Mouse (Mus musculus) ES-E14 (cell line): ENCODE measurements around the gene Aaas. TPM values are rescaled to one million over a fixed set of nuclear protein-coding genes. Genes with fewer than 3 reads are reported as not detected.

Experiments used
- DNase-seq: peaks from one replicate; pipeline ENCODE4 v3.0.0-alpha.2; 2013; ENCODE audit warnings: low read depth, low spot score
- H3K27ac ChIP-seq: 2 replicates; pipeline ENCODE4 v1.5.1; 2012; ENCODE audit warnings: low read depth, mild to moderate bottlenecking, low read length, moderate library complexity, mixed read lengths; ENCODE audit not compliant: poor library complexity, insufficient read depth, severe bottlenecking
- H3K36me3 ChIP-seq: 2 replicates; pipeline ENCODE4 v1.6.1; 2012; ENCODE audit warnings: mild to moderate bottlenecking, low read length, moderate library complexity, mixed read lengths; ENCODE audit not compliant: control insufficient read depth, poor library complexity, insufficient read depth, severe bottlenecking
- H3K4me1 ChIP-seq, 2 experiments: fragments of 150-350 bp in 1 of 2; sonication (generic) in 1 of 2; 2 replicates each; pipeline ENCODE4 v1.6.1; 2012; ENCODE audit warnings: low read length in 2 of 2, mild to moderate bottlenecking in 1 of 2, mixed read lengths in 1 of 2; ENCODE audit not compliant: control insufficient read depth in 2 of 2, insufficient read depth in 2 of 2, poor library complexity in 1 of 2
- H3K4me3 ChIP-seq, 2 experiments: fragments of 150-350 bp in 1 of 2; sonication (generic) in 1 of 2; 2 replicates each; pipeline ENCODE4 v1.5.1; 2012; ENCODE audit warnings: low read length in 2 of 2, low read depth in 1 of 2, mild to moderate bottlenecking in 1 of 2, mixed read lengths in 1 of 2; ENCODE audit not compliant: insufficient read depth in 1 of 2, poor library complexity in 1 of 2, severe bottlenecking in 1 of 2
- H3K9ac ChIP-seq: 2 replicates; pipeline ENCODE4 v1.6.1; 2012; ENCODE audit warnings: low read depth, mild to moderate bottlenecking, low read length, mixed read lengths; ENCODE audit not compliant: poor library complexity, insufficient read depth, severe bottlenecking
- H3K9me3 ChIP-seq: fragments of 150-350 bp; sonication (generic); 2 replicates; pipeline ENCODE4 v1.6.1; 2012; ENCODE audit warnings: low read depth, mild to moderate bottlenecking, low read length; ENCODE audit not compliant: control insufficient read depth, insufficient read depth
- CHD2 ChIP-seq: IDR thresholded peaks from 2 replicates; pipeline ENCODE4 v1.6.1; 2014; ENCODE audit warnings: mild to moderate bottlenecking, low read depth, low read length, inconsistent platforms
- HCFC1 ChIP-seq: IDR thresholded peaks from 2 replicates; pipeline ENCODE4 v1.6.1; 2012; ENCODE audit warnings: low read length, inconsistent platforms, borderline replicate concordance; ENCODE audit not compliant: insufficient read depth
- MAFK ChIP-seq: IDR thresholded peaks from 2 replicates; pipeline ENCODE4 v1.6.1; 2014; ENCODE audit warnings: mild to moderate bottlenecking, low read depth, low read length, inconsistent platforms; ENCODE audit not compliant: insufficient read depth
- ZC3H11A ChIP-seq: IDR thresholded peaks from 2 replicates; pipeline ENCODE4 v1.6.1; 2012; ENCODE audit warnings: low read depth, mild to moderate bottlenecking, inconsistent platforms, low read length, borderline replicate concordance
- ZNF384 ChIP-seq: IDR thresholded peaks from 2 replicates; pipeline ENCODE4 v1.6.1; 2012; ENCODE audit warnings: low read depth, low read length, inconsistent platforms
- in situ Hi-C, 2 experiments: fragments of 600-800 bp; cut with MboI; formaldehyde crosslinking; loops; one replicate each; pipeline ENCODE4 v1.15.1; 2025; ENCODE audit warnings: low sequenced_read_pairs in 2 of 2, inconsistent platforms in 1 of 2; ENCODE audit not compliant: unreplicated experiment in 2 of 2
- total RNA-seq: library from RNA; depleted of rRNA; stranded (reverse); fragments of 300-350 nt; gene quantifications from 2 replicates; pipeline ENCODE4 v1.2.3, GENCODE M21; 2012

The Aaas gene
- total RNA-seq, 1 experiment: 86.0 TPM

DNA sequence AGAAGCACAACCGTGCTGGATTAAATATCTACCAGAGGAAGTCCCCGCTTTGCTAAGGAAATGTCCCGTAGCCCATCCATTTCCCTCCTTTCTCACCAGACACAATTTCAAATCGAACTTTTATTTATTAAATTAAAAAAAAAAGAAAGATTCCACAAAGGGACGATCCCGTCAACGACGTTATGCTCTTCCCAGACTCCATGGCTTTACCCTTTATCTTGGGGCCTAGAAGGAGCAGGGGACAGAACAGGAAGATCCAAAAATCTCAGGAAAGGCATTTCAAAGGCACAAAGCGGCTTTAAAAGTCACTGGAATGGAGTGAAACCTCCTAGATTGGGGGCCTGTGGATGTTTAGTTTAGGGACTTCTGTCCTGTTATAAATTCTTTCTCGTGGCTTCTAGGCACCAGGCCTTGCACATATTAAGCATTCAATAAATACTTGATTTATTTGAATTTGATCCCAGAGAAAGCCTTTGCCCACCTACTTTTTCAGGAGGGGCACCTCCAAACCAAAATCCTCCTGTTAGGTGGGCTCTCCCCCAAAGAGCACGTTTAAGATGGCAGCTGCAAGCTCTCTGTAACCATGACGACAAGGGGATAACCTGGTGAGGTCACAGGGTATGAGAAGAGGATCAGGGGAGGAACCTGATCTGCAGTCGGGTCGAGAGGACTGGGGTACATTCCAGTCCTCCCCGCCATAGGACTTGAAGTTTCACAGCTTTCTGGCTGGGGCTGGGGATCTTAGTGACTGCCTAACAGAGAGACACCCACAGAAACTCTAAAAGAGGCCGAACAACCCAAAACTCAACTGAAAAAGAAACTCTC is 6.1 kb upstream of the Aaas start:
- peaks cover 1 to 7% of the 10 kb centered on the region in 2 experiments; a peak in 1 of 4 replicates for H3K4me1 ChIP-seq
- in situ Hi-C loops: no loop called here

GRCm38 (mm10) chr15:102355871-102356441 is 5.4 kb upstream of the Aaas start:
- H3K4me1 ChIP-seq: peaks cover 1 to 7% of the 10 kb centered on the region in 2 experiments; a peak in 1 of 4 replicates
- no peaks in the 10 kb centered on the region for H3K36me3 ChIP-seq
- no peaks in the 10 kb centered on the region for H3K9me3 ChIP-seq
- no peak for DNase-seq
- no peak for TF ChIP-seq HCFC1
- TF ChIP-seq CHD2: no peak
- TF ChIP-seq MAFK: no peak
- TF ChIP-seq ZNF384: no peak
- no peak for TF ChIP-seq ZC3H11A
- peak overlapping the region; percentile 70 to 85 for H3K4me3 ChIP-seq
- no peak overlapping the region; the same call in 1 of the 2 replicates for H3K27ac ChIP-seq
- peak overlapping the region; percentile 79 for H3K9ac ChIP-seq
- in situ Hi-C loops: no loop called here

More for the DNA sequence above, 6.1 kb upstream of the Aaas start:
- H3K27ac ChIP-seq: no peak overlapping the region
- H3K9ac ChIP-seq: peak overlapping the region; percentile 79; the same call in 1 of the 2 replicates
- no peaks in the 10 kb centered on the region for H3K36me3 ChIP-seq
- peak overlapping the region; percentile 70 to 85 for H3K4me3 ChIP-seq
- no peak for DNase-seq
- TF ChIP-seq MAFK (no peak), ZNF384 (no peak), CHD2 (no peak), HCFC1 (no peak), ZC3H11A (no peak)
- no peaks in the 10 kb centered on the region for H3K9me3 ChIP-seq

DNA sequence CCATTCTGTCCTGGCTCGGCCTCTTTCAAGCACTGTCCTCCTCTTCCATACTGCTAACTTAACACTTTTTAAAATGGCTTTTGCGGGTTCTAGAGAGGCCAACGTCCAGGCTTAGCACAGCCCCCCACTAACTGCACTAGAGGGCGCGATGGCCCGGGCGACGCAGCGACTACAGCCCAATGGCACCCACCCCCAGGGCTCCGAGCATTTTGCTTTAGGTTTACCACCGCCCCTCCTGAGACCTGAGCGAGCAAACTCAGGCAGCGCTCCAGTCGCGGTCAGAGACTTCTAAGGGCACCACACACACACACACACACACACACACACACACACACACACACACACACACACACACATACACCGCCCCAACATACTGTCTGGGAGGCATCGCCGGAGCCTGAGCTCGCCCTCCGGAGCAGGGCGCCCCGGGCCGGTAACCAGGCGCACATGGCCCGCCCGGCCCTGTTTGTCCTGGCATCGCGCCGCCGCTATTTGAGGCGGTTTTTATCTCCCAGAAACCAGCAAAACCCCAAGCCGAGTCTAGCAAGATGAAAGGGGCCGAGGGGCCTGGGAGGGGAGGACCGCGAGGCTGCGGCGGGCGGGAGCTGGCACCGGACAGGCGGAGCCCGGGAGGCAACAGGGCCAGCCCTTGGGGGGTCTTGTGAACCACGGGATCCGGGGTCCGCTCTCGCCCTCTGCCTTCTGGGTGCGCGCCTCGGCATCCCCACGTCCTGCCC is 4.7 kb upstream of the Aaas start:
- in situ Hi-C loops: no loop called here

DNA sequence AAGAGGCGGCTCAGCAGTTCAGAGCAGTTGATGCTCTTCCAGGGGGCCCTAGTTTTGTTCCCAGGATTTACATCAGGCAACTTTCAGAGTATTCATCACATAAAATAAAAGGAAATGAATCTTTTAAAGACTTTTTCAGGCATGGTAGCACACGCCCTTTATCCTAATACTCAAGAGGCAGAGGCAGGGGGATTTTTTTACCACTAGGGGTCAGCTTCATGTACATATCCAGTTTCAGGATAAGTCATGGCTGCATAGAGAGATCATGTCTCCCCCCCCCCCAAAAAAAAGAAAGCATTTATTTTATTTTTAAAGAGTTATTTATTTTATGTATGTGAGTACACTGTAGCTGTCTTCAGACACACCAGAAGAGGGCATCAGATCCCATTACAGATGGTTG is 3.4 kb upstream of the Aaas start:
- in situ Hi-C loops: no loop called here

More for the DNA sequence above, 4.7 kb upstream of the Aaas start:
- no peak overlapping the region; the same call in 1 of the 2 replicates for H3K27ac ChIP-seq
- H3K9me3 ChIP-seq: no peaks in the 10 kb centered on the region
- peak overlapping the region; percentile 70 to 85 for H3K4me3 ChIP-seq
- H3K4me1 ChIP-seq: peaks cover 1 to 7% of the 10 kb centered on the region in 2 experiments; a peak in 1 of 4 replicates
- DNase-seq: no peak
- H3K36me3 ChIP-seq: no peaks in the 10 kb centered on the region
- peak overlapping the region; percentile 79 for H3K9ac ChIP-seq
- TF ChIP-seq HCFC1 (no peak), MAFK (no peak; the same call in 1 of the 2 replicates)

More for the DNA sequence above, 3.4 kb upstream of the Aaas start:
- Histone ChIP-seq H3K9ac (no peak overlapping the region), H3K9me3 (no peaks in the 10 kb centered on the region), H3K4me3 (no peak overlapping the region), H3K36me3 (no peaks in the 10 kb centered on the region), H3K27ac (no peak overlapping the region), H3K4me1 (peaks cover 4 to 6% of the 10 kb centered on the region in 2 experiments; a peak in 1 of 4 replicates)
- TF ChIP-seq CHD2 (no peak), HCFC1 (no peak), ZNF384 (no peak), MAFK (no peak), ZC3H11A (no peak)
- DNase-seq: no peak
